Mouse (Mus musculus): ENCODE results near the gene Myo16. TPM values are rescaled to one million over a fixed set of nuclear protein-coding genes. Genes with fewer than 3 reads are reported as not detected.

Gene Myo16
- polyA plus RNA-seq, 1 experiment: not detected

DNA sequence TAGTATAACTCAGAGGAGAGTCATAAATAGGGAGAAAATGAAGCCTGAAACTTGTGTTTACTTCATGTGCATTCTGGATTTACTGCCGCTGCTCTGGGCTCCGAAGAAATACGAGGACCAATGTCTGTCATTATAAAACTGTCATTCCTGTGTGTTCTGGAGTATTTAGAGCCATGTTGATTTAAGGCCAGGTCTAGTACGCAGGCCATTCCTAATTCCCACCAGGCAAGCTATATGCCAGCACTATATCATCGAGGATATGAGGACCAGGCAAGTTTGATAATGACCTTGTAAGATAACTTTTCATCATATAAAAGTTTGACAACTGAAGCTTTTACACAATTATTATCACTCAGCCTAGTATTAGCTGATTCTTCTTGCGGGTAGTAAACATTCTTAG is 153.6 kb downstream of the Myo16 start:
- Histone ChIP-seq H3K4me3 (ENCODE audit: insufficient read depth, low read depth, low read length) (no peak overlapping the region), H3K27ac (replicated peaks; ENCODE audit: low read depth, low read length) (no peak overlapping the region), H3K4me1 (ENCODE audit: control insufficient read depth, insufficient read depth, insufficient read length, low read length) (no peaks in the 10 kb centered on the region)

- Histone ChIP-seq H3K27ac (replicated peaks; ENCODE audit: low read depth, low read length) (no peak overlapping the region), H3K4me3 (ENCODE audit: insufficient read depth, low read depth, low read length) (no peak overlapping the region), H3K4me1 (ENCODE audit: control insufficient read depth, insufficient read depth, insufficient read length, low read length) (no peaks in the 10 kb centered on the region)
These were observed 154.2 kb downstream of the Myo16 start for GRCm38 (mm10) chr8:10307770-10308476.

- no peak overlapping the region for H3K4me3 ChIP-seq (ENCODE audit: insufficient read depth, low read depth, low read length)
- H3K27ac ChIP-seq (replicated peaks; ENCODE audit: low read depth, low read length): no peak overlapping the region
- no peaks in the 10 kb centered on the region for H3K4me1 ChIP-seq (ENCODE audit: control insufficient read depth, insufficient read depth, insufficient read length, low read length)
These were observed 156.8 kb downstream of the Myo16 start for GRCm38 (mm10) chr8:10310470-10310869.

- Histone ChIP-seq H3K27ac (replicated peaks; ENCODE audit: low read depth, low read length) (no peak overlapping the region), H3K4me1 (ENCODE audit: control insufficient read depth, insufficient read depth, insufficient read length, low read length) (no peaks in the 10 kb centered on the region), H3K4me3 (ENCODE audit: insufficient read depth, low read depth, low read length) (no peak overlapping the region)
These were observed 158.6 kb downstream of the Myo16 start for GRCm38 (mm10) chr8:10312316-10312715.

- H3K4me3 ChIP-seq (ENCODE audit: insufficient read depth, low read depth, low read length): no peak overlapping the region
- no peaks in the 10 kb centered on the region for H3K4me1 ChIP-seq (ENCODE audit: control insufficient read depth, insufficient read depth, insufficient read length, low read length)
- no peak overlapping the region for H3K27ac ChIP-seq (replicated peaks; ENCODE audit: low read depth, low read length)
These were observed 162.5 kb downstream of the Myo16 start for GRCm38 (mm10) chr8:10316201-10316600.

GRCm38 (mm10) chr8:10318103-10318502 is 164.4 kb downstream of the Myo16 start:
- no peak overlapping the region for H3K4me3 ChIP-seq (ENCODE audit: insufficient read depth, low read depth, low read length)
- no peak overlapping the region for H3K27ac ChIP-seq (replicated peaks; ENCODE audit: low read depth, low read length)
- no peaks in the 10 kb centered on the region for H3K4me1 ChIP-seq (ENCODE audit: control insufficient read depth, insufficient read depth, insufficient read length, low read length)

GRCm38 (mm10) chr8:10350451-10350850 is 196.7 kb downstream of the Myo16 start:
- H3K4me1 ChIP-seq (ENCODE audit: control insufficient read depth, insufficient read depth, insufficient read length, low read length): no peaks in the 10 kb centered on the region
- no peak overlapping the region for H3K4me3 ChIP-seq (ENCODE audit: insufficient read depth, low read depth, low read length)
- no peak overlapping the region for H3K27ac ChIP-seq (replicated peaks; ENCODE audit: low read depth, low read length)

- Histone ChIP-seq H3K27ac (replicated peaks; ENCODE audit: low read depth, low read length) (no peak overlapping the region), H3K4me1 (ENCODE audit: control insufficient read depth, insufficient read depth, insufficient read length, low read length) (no peaks in the 10 kb centered on the region), H3K4me3 (ENCODE audit: insufficient read depth, low read depth, low read length) (no peak overlapping the region)
These were observed 205.0 kb downstream of the Myo16 start for GRCm38 (mm10) chr8:10358711-10359110.

GRCm38 (mm10) chr8:10362949-10363348 is 209.2 kb downstream of the Myo16 start:
- no peaks in the 10 kb centered on the region for H3K4me1 ChIP-seq (ENCODE audit: control insufficient read depth, insufficient read depth, insufficient read length, low read length)
- H3K27ac ChIP-seq (replicated peaks; ENCODE audit: low read depth, low read length): no peak overlapping the region
- H3K4me3 ChIP-seq (ENCODE audit: insufficient read depth, low read depth, low read length): no peak overlapping the region

DNA sequence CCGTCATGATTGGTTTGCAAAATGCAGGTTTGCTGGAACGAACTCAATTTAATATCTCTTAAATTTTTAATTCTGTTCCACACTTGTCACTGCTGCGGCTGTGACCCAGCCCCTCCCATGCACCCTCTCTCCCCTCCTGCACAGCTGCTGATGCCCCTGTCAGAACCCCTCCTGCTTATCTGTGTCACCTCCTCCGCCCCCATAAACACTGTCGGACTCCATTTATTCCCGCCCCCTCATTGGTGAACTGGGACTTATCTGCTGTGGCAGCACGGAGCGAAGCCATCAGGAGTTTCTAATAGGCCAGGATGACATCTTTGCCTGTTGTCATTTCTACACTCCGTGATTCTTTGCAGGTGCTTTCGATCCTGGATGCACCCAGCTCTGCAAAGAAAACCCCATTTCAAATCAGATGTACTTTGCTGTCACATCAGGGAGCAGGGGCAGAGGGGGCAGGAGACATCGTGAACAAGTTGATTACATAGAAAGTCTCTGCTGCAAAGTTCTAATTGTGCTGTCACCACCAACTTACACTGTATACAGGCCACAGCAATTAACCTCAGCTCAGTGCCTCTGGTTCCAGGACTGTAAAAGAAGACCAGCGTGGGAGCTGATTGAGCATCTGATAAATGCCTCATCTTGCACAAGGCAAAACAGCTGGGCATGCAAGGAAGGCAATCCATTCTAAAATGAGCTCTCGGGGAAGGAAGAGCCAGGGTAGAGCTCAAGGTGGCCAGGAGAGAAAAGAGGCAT is 210.1 kb downstream of the Myo16 start:
- Histone ChIP-seq H3K27ac (replicated peaks; ENCODE audit: low read depth, low read length) (no peak overlapping the region), H3K4me1 (ENCODE audit: control insufficient read depth, insufficient read depth, insufficient read length, low read length) (no peaks in the 10 kb centered on the region), H3K4me3 (ENCODE audit: insufficient read depth, low read depth, low read length) (no peak overlapping the region)

DNA sequence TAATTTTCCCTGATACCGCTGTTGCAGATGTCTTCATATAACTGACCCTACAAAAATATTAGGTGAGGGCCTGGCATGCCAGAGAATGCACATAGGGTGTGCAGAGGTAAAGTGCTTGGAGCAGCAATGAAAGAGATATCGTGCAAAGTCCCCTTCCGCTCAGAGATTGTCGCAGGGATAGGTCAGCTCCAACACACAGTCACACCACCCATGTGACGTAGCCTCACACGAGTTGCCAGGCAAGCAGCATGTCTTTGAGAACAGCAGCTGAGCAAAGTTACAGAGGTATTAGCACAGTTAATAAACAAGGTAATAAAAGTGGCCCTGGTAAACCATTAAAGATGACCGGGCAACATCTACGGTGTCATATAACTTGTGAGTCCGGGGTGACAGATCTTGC is 212.4 kb downstream of the Myo16 start:
- H3K27ac ChIP-seq (replicated peaks; ENCODE audit: low read depth, low read length): no peak overlapping the region
- H3K4me1 ChIP-seq (ENCODE audit: control insufficient read depth, insufficient read depth, insufficient read length, low read length): no peaks in the 10 kb centered on the region
- no peak overlapping the region for H3K4me3 ChIP-seq (ENCODE audit: insufficient read depth, low read depth, low read length)

GRCm38 (mm10) chr8:10372571-10372970 is 218.9 kb downstream of the Myo16 start:
- no peak overlapping the region for H3K4me3 ChIP-seq (ENCODE audit: insufficient read depth, low read depth, low read length)
- H3K4me1 ChIP-seq (ENCODE audit: control insufficient read depth, insufficient read depth, insufficient read length, low read length): no peaks in the 10 kb centered on the region
- no peak overlapping the region for H3K27ac ChIP-seq (replicated peaks; ENCODE audit: low read depth, low read length)

GRCm38 (mm10) chr8:10387143-10387542 is 233.4 kb downstream of the Myo16 start:
- Histone ChIP-seq H3K27ac (replicated peaks; ENCODE audit: low read depth, low read length) (no peak overlapping the region), H3K4me3 (ENCODE audit: insufficient read depth, low read depth, low read length) (no peak overlapping the region), H3K4me1 (ENCODE audit: control insufficient read depth, insufficient read depth, insufficient read length, low read length) (no peaks in the 10 kb centered on the region)

GRCm38 (mm10) chr8:10391096-10391683 is 237.5 kb downstream of the Myo16 start:
- H3K4me3 ChIP-seq (ENCODE audit: insufficient read depth, low read depth, low read length): no peak overlapping the region
- no peak overlapping the region for H3K27ac ChIP-seq (replicated peaks; ENCODE audit: low read depth, low read length)
- no peaks in the 10 kb centered on the region for H3K4me1 ChIP-seq (ENCODE audit: control insufficient read depth, insufficient read depth, insufficient read length, low read length)

GRCm38 (mm10) chr8:10391913-10392312 is 238.2 kb downstream of the Myo16 start:
- H3K4me1 ChIP-seq (ENCODE audit: control insufficient read depth, insufficient read depth, insufficient read length, low read length): no peaks in the 10 kb centered on the region
- H3K4me3 ChIP-seq (ENCODE audit: insufficient read depth, low read depth, low read length): no peak overlapping the region
- H3K27ac ChIP-seq (replicated peaks; ENCODE audit: low read depth, low read length): no peak overlapping the region

DNA sequence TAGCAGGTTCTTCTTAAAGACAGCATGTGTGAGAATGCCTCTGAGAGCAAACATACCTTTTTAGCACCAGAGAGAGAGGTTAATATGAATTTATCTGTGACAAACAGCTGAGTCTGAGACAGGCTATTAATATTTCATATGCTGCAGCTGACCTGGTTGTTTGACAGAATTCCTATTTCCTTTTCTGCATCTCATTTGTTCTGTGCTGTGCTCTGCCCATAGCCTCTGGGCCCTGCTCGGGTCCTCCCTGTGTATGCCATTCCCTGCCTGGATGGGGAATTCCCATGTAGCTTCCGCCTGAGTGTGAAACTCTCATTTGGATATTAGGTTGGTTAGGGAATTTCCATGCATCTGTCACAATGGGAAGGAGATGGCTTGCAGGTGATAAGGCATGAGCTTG is 240.8 kb downstream of the Myo16 start:
- no peak overlapping the region for H3K4me3 ChIP-seq (ENCODE audit: insufficient read depth, low read depth, low read length)
- no peaks in the 10 kb centered on the region for H3K4me1 ChIP-seq (ENCODE audit: control insufficient read depth, insufficient read depth, insufficient read length, low read length)
- no peak overlapping the region for H3K27ac ChIP-seq (replicated peaks; ENCODE audit: low read depth, low read length)
